Mouse (Mus musculus) lung, postnatal 10 days (tissue): ENCODE results near the gene Frat2.
"Not testable (repeated sequence)": the region's sequence is repeated elsewhere in the genome, so short reads cannot be mapped to it uniquely, and the experiment has no call there.

Experiments used
- DNase-seq: peaks from one replicate; pipeline ENCODE4 v3.0.0; 2021

Frat2 gene

GRCm38 (mm10) chr19:41847992-41848851 lies at the start of gene Frat2:
Frat2 (minus strand) TSS chr19:41848132.
- DNase-seq, result peak; percentile 93

- no peak for DNase-seq
Observed at GRCm38 (mm10) chr19:41896319-41896711, 48.4 kb upstream of the Frat2 start.

- DNase-seq, result peak; percentile 92
Observed at GRCm38 (mm10) chr19:41895460-41896318, 47.8 kb upstream of the Frat2 start, which contains the start of gene Rrp12. Rrp12 (minus strand) TSS chr19:41896173.

GRCm38 (mm10) chr19:41894959-41895358 lies 47.0 kb upstream of the Frat2 start:
- DNase-seq, result no peak

- no peak for DNase-seq
Observed at GRCm38 (mm10) chr19:41888191-41888590, 40.3 kb upstream of the Frat2 start.

GRCm38 (mm10) chr19:41883882-41884281 lies 36.0 kb upstream of the Frat2 start:
- DNase-seq, result no peak

- DNase-seq, result no peak
Observed at GRCm38 (mm10) chr19:41881842-41882241, 33.9 kb upstream of the Frat2 start.

GRCm38 (mm10) chr19:41874356-41874755 lies 26.4 kb upstream of the Frat2 start:
- no peak for DNase-seq

- DNase-seq, result no peak
Observed at GRCm38 (mm10) chr19:41872285-41872684, 24.4 kb upstream of the Frat2 start.

- DNase-seq, result not testable (repeated sequence)
Observed at GRCm38 (mm10) chr19:41869946-41870345, 22.0 kb upstream of the Frat2 start.

- DNase-seq, result no peak
Observed at GRCm38 (mm10) chr19:41869296-41869695, 21.4 kb upstream of the Frat2 start.

- DNase-seq, result no peak
Observed at GRCm38 (mm10) chr19:41866707-41867106, 18.8 kb upstream of the Frat2 start.

- no peak for DNase-seq
Observed at GRCm38 (mm10) chr19:41857816-41858310, 9.9 kb upstream of the Frat2 start.

GRCm38 (mm10) chr19:41857086-41857762 lies 9.3 kb upstream of the Frat2 start:
- DNase-seq, result no peak

- no peak for DNase-seq
Observed at GRCm38 (mm10) chr19:41852423-41852822, 4.5 kb upstream of the Frat2 start.

- no peak for DNase-seq
Observed at GRCm38 (mm10) chr19:41850719-41851543, 3.0 kb upstream of the Frat2 start.

GRCm38 (mm10) chr19:41850021-41850718 lies 2.2 kb upstream of the Frat2 start:
- DNase-seq, result no peak

- DNase-seq, result peak; percentile 63
Observed at GRCm38 (mm10) chr19:41847614-41847991, 329 bp downstream of the Frat2 start.

GRCm38 (mm10) chr19:41847091-41847581 lies 796 bp downstream of the Frat2 start:
- peak; percentile 55 for DNase-seq

GRCm38 (mm10) chr19:41846366-41847090 lies 1.4 kb downstream of the Frat2 start:
- DNase-seq, result peak; percentile 27
